Mouse (Mus musculus): ENCODE measurements around the gene Gm128. TPM values are rescaled to one million over a fixed set of nuclear protein-coding genes. Genes with fewer than 3 reads are reported as not detected.
A peak's percentile ranks its signal among the peaks of the same experiment; 100 is the strongest.
"Not testable (repeated sequence)": the region's sequence is repeated elsewhere in the genome, so short reads cannot be mapped to it uniquely, and the experiment has no call there.

Gene Gm128
- polyA plus RNA-seq, 1 experiment from 2014 or later: 0.06 TPM

DNA sequence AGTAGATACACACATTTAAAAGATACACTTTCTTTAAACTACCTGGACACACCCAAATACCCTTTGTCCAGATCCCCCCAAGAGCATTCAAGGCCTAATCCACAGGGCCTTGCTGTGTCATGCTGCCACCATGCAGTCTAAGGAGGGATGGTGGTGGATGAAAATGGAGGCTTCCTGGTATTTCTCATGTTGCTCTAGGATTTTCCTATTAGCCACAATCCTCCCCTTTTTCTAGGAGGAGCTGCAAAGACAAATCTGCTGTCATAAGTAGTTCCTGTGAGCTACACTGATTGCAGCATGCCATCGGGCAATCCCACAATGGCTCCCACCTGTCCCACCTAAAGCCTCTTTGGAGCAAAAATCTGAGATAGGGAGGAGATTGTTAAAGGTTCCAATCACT, 14.2 kb downstream of the Gm128 start:
- no peak for ATAC-seq

DNA sequence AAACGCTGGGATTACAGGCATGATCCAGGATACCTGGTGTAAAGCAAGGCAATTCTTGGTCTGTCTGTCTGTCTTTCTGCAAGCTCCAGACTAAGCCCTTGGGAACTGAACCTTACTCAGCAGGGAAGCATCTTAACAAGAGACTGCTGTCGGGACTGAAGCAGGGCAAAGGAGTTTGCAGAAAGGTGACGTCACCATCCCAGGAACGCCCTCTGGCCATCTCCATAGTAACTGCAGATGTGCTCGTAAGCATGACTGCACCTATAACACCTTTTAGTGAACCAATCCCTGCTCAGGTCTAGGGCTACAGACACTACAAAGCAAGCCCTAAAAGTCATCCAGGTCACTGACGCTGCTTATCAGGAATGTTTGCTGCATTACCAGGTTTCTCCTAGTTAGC, 17.1 kb downstream of the Gm128 start:
- DNase-seq (ENCODE audit: low read depth, low spot score) (no peak), ATAC-seq (no peak)
- H3K27me3 ChIP-seq: no peaks in the 10 kb centered on the region
- TF ChIP-seq CTCF (IDR thresholded peaks at IDR 0.05): no peak
- CTCF ChIA-PET: interaction anchor here (1.1 to 1.8 kb wide), 4 partner anchors 9 to 56 kb away, joined by 3 to 6 read pairs (median 4); no protein-coding TSS in a partner anchor
- POLR2A ChIA-PET: interaction anchor here (0.5 to 1.2 kb wide), 3 partner anchors 11 to 1038 kb away, joined by 3 read pairs; partner anchors contain the start of gene Pip5k1a
- in situ Hi-C loops (cut with MboI; ENCODE audit: low pct_unique_long_range_greater_than_20kb): no loop called here

More for the DNA sequence above, 14.2 kb downstream of the Gm128 start:
- in situ Hi-C loops (cut with MboI; ENCODE audit: low pct_unique_long_range_greater_than_20kb): no loop called here
- no peak for TF ChIP-seq CTCF (IDR thresholded peaks at IDR 0.05)
- ChIA-PET POLR2A (interaction anchor here (0.8 to 6.7 kb wide), 4 partner anchors 9 to 183 kb away, joined by 4 to 39 read pairs (median 4); partner anchors contain the start of gene Gabpb2), CTCF (interaction anchor here (0.6 to 2.6 kb wide), 7 partner anchors 9 to 174 kb away, joined by 3 to 12 read pairs (median 3); partner anchors contain the start of genes Gabpb2, Pip5k1a and Tnfaip8l2)
- no peak for DNase-seq (ENCODE audit: low read depth, low spot score)
- H3K27me3 ChIP-seq: no peaks in the 10 kb centered on the region

- in situ Hi-C loops (cut with MboI; ENCODE audit: low pct_unique_long_range_greater_than_20kb): no loop called here
- ATAC-seq (no peak), DNase-seq (ENCODE audit: low read depth, low spot score) (no peak)
- H3K27me3 ChIP-seq: no peaks in the 10 kb centered on the region
- ChIA-PET POLR2A (no interaction called here), CTCF (interaction anchor here (1.1 to 1.8 kb wide), 2 partner anchors 12 to 41 kb away, joined by 3 to 6 read pairs; no protein-coding TSS in a partner anchor)
- no peak for TF ChIP-seq CTCF (IDR thresholded peaks at IDR 0.05)
Measured at GRCm38 (mm10) chr3:95223041-95223440, 18.4 kb downstream of the Gm128 start.

GRCm38 (mm10) chr3:95218466-95219137, 22.8 kb downstream of the Gm128 start:
- DNase-seq (ENCODE audit: low read depth, low spot score): no peak
- in situ Hi-C loops (cut with MboI; ENCODE audit: low pct_unique_long_range_greater_than_20kb): no loop called here
- TF ChIP-seq CTCF (IDR thresholded peaks at IDR 0.05): peak; percentile 49
- ChIA-PET CTCF (interaction anchor here (0.8 to 2.4 kb wide), 14 partner anchors 8 to 165 kb away, joined by 3 to 12 read pairs (median 4); partner anchors contain the start of genes Cdc42se1, Mindy1 and Tnfaip8l2), POLR2A (interaction anchor here (0.7 to 4.7 kb wide), 2 partner anchors 11 to 59 kb away, joined by 3 to 39 read pairs; partner anchors contain the start of genes Cdc42se1 and Mllt11)
- H3K27me3 ChIP-seq: no peaks in the 10 kb centered on the region
- no peak for ATAC-seq

- no peaks in the 10 kb centered on the region for H3K27me3 ChIP-seq
- DNase-seq (ENCODE audit: low read depth, low spot score): peak; percentile 91
- CTCF ChIA-PET: interaction anchor here (0.7 to 3.9 kb wide), 18 partner anchors 8 to 164 kb away, joined by 3 to 12 read pairs (median 4); partner anchors contain the start of genes Cdc42se1 and Tnfaip8l2
- ATAC-seq: peak; percentile 85
- POLR2A ChIA-PET: interaction anchor here (0.9 to 4.7 kb wide), 5 partner anchors 8 to 53 kb away, joined by 3 to 39 read pairs (median 4); partner anchors contain the start of genes Cdc42se1 and Mllt11
- in situ Hi-C loops (cut with MboI; ENCODE audit: low pct_unique_long_range_greater_than_20kb): no loop called here
- TF ChIP-seq CTCF (IDR thresholded peaks at IDR 0.05): peak; percentile 99
Measured at GRCm38 (mm10) chr3:95217255-95218134, 23.9 kb downstream of the Gm128 start, which contains the start of gene Gabpb2. Gene Gabpb2 (minus strand): TSS chr3:95217916.

DNA sequence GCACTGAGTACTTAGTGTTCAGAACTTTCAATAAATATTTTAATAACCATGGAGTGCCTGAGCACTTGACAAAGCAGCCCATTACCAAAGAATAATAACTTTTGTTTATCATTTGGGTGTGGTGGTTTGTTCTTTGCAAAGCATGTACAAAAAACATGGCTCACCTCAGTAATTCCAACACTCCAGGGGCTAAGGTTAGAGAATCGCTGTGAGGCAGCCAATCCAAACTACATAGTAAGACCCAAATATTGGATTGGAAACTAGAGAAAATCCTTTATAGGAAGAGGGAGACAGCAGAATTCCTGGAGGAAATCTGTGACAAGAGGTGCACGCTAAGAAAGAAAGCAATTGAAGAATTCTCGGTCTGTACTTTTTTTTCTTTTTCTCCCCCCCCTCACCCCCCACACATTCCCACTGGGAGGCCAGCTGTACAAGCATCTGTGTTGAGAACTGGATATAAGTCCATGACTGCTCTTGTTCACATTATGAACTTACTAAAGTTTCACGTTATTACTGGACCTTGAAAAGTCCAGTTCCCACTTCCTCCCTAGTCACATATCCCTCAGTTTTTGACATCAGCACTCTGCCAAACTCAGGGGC, 24.6 kb downstream of the Gm128 start:
- POLR2A ChIA-PET: interaction anchor here (0.9 to 4.7 kb wide), 5 partner anchors 9 to 52 kb away, joined by 3 to 39 read pairs (median 4); partner anchors contain the start of genes Cdc42se1 and Mllt11
- no peaks in the 10 kb centered on the region for H3K27me3 ChIP-seq
- in situ Hi-C loops (cut with MboI; ENCODE audit: low pct_unique_long_range_greater_than_20kb): no loop called here
- CTCF ChIA-PET: interaction anchor here (0.7 to 3.9 kb wide), 15 partner anchors 8 to 77 kb away, joined by 3 to 11 read pairs (median 4); partner anchors contain the start of gene Tnfaip8l2
- TF ChIP-seq CTCF (IDR thresholded peaks at IDR 0.05): no peak
- DNase-seq (ENCODE audit: low read depth, low spot score) (no peak), ATAC-seq (no peak)

- no peak for TF ChIP-seq CTCF (IDR thresholded peaks at IDR 0.05)
- ATAC-seq (no peak), DNase-seq (ENCODE audit: low read depth, low spot score) (no peak)
- POLR2A ChIA-PET: no interaction called here
- CTCF ChIA-PET: interaction anchor here (0.7 to 6.9 kb wide), 9 partner anchors 7 to 71 kb away, joined by 3 to 51 read pairs (median 3); no protein-coding TSS in a partner anchor
- in situ Hi-C loops (cut with MboI; ENCODE audit: low pct_unique_long_range_greater_than_20kb): loop anchor here (5.0 kb wide), 1 partner anchor 71 kb away; the partner anchor contains the start of gene Tnfaip8l2
- H3K27me3 ChIP-seq: no peaks in the 10 kb centered on the region
Measured at GRCm38 (mm10) chr3:95213609-95213975, 27.8 kb downstream of the Gm128 start.

- in situ Hi-C loops (cut with MboI; ENCODE audit: low pct_unique_long_range_greater_than_20kb): loop anchor here (5.0 kb wide), 1 partner anchor 71 kb away; the partner anchor contains the start of gene Tnfaip8l2
- TF ChIP-seq CTCF (IDR thresholded peaks at IDR 0.05): peak; percentile 52
- not testable (repeated sequence) for H3K27me3 ChIP-seq; DNase-seq (ENCODE audit: low read depth, low spot score); ATAC-seq
- ChIA-PET CTCF (interaction anchor here (0.7 to 6.9 kb wide), 10 partner anchors 12 to 77 kb away, joined by 3 to 51 read pairs (median 3); no protein-coding TSS in a partner anchor), POLR2A (interaction anchor here (1.5 kb wide), 1 partner anchor 13 kb away, joined by 4 read pairs; no protein-coding TSS in a partner anchor)
Measured at GRCm38 (mm10) chr3:95212889-95213608, 28.3 kb downstream of the Gm128 start.
